Mouse (Mus musculus): ENCODE results near the gene H2-DMb2.
A peak's percentile ranks its signal among the peaks of the same experiment; 100 is the strongest.

The H2-DMb2 gene

DNA sequence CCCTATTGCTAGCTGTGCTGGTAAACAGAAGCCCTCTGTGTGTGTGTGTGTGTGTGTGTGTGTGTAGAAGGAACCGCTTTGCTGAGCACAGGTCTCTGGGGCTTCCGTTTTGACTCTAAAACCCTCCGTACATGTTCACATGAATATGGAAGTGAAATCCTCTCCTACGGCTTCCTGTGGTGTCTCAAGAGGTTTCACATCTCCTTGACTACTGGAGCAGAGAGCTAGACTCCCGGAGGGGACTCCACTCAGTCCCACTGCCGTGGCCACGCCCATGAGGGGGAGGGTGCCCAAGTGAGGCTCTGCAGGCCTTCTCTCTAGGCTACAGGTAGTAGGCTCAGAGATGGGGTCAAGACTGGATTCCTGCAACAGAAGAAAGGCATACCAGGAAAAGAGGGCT is at the start of gene H2-DMb2:
H2-DMb2 (plus strand) TSS at position 275 of the 400 bp plus-strand sequence.
- no peak for DNase-seq (ENCODE audit: low read depth, low spot score)

GRCm38 (mm10) chr17:34094283-34095035 is 48.6 kb upstream of the H2-DMb2 start:
- DNase-seq (ENCODE audit: low read depth, low spot score) = no peak

DNA sequence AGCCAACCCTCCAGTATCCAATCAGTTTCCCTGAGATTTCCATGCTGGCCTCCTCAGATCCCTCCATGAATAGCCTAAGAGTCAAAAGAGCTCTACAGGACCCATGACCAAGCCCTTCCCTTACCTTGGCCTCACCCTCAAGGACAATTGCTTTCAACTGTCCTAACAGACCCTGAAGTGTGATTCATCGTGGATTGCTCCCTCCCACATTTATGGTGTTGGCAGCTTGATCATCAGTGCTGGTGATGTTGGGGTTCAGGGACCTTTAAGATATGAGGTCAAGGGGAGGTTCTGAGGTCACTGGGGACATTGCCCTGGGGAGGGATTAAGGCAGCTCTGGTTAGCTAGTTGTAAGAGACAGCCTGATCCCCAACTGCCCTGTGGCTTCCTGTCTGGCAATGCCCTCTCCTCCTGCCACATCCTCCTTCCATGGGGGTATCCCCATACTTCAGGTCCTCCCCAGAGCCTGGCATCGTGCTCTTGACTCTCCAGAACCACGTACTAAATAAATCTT is 46.6 kb upstream of the H2-DMb2 start:
- no peak for DNase-seq (ENCODE audit: low read depth, low spot score)

- DNase-seq (ENCODE audit: low read depth, low spot score) = no peak
These were observed 45.8 kb upstream of the H2-DMb2 start for GRCm38 (mm10) chr17:34097272-34097671.

GRCm38 (mm10) chr17:34098709-34099479 is 44.2 kb upstream of the H2-DMb2 start:
- no peak for DNase-seq (ENCODE audit: low read depth, low spot score)

DNA sequence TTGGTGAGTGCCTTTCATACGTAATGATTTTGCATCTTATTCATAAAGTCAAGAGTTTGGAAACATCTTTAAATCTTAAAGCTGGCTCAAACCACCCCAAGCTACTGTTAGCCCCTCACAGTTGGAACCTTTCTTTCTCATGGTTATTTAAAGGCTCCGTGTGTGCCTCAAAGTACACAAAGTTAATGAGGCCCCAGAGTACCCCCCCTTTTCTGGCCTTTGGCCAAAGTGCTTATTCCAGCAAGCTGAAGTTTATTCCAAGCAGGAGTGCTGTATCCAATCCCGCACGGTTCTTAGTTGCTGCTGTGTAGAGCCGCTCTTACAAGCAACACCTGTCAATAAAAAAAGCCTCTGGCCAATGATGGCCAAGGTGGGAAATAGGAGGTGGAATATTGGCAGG is 43.6 kb upstream of the H2-DMb2 start:
- DNase-seq (ENCODE audit: low read depth, low spot score) = no peak

GRCm38 (mm10) chr17:34101185-34101584 is 41.9 kb upstream of the H2-DMb2 start:
- no peak for DNase-seq (ENCODE audit: low read depth, low spot score)

- DNase-seq (ENCODE audit: low read depth, low spot score) = peak; percentile 80
These were observed 41.5 kb upstream of the H2-DMb2 start for GRCm38 (mm10) chr17:34101604-34102032.

DNA sequence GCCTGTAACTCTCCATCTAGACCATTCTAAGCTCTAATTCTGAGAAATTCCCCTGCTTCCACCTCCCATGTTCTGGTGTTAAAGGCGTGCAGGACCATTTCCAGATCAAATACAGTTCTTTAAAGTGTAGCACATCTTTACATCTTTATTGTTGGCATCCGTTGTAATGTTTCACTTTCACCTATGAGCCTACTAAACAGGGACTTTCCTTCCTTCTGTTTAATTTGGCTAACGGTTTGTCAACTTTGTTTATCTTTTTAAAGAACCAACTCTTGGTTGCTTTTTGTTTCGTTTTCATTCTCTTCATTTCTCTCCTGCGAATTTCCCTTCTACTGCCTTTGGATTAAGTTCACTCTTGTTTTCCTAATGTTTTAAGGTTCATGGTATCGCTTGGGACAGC is 40.3 kb upstream of the H2-DMb2 start:
- no peak for DNase-seq (ENCODE audit: low read depth, low spot score)

- DNase-seq (ENCODE audit: low read depth, low spot score) = no peak
These were observed 38.3 kb upstream of the H2-DMb2 start for GRCm38 (mm10) chr17:34104804-34105203.

- DNase-seq (ENCODE audit: low read depth, low spot score) = no peak
These were observed 36.6 kb upstream of the H2-DMb2 start for GRCm38 (mm10) chr17:34106555-34106954.

DNA sequence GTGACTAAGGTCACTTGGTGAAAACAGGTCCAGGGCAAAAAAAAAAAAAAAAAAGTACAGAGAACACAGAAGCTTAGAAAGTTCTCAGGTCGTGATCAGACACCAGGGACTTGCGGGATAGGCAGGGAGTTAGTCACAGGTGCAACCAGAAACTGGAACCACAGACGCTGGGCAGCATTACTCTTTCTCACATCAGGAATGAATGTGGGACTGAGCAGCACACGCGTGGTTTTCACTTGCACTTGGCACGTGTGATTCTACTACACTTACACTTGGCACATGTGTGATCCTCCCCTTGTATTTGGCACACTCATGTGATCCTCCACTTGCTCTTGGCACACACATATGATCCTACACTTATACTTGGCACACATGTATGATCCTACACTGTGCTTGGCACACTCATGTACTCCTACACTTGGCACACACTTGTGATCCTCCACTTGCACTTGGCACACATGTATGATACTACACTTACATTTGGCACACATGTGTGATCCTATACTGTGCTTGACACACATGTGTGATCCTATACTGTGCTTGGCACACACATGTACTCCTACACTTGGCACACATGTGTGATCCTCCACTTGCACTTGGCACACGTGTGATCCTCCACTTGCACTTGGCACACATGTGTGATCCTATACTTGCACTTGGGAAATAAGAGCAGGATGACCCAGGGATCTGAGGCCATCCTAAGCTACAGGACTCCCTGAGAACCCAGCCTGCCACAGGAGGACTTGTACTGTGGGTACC is 35.8 kb upstream of the H2-DMb2 start:
- DNase-seq (ENCODE audit: low read depth, low spot score) = no peak

DNA sequence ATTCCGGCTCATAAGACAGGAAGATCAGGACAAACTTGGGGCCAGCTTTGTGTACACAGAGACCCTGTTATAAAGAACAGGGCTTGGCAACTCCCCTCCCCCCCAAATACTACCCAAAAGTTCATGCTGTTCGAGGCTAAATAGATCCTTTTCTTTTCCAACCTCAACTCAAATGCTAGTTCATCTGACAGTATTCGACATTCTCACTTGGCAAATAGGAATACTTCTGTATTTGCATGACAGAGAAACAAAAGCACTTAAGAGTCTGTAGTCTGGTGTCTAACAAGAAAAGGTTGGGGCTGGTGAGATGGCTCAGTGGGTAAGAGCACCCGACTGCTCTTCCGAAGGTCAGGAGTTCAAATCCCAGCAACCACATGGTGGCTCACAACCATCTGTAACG is 34.6 kb upstream of the H2-DMb2 start:
- no peak for DNase-seq (ENCODE audit: low read depth, low spot score)

DNA sequence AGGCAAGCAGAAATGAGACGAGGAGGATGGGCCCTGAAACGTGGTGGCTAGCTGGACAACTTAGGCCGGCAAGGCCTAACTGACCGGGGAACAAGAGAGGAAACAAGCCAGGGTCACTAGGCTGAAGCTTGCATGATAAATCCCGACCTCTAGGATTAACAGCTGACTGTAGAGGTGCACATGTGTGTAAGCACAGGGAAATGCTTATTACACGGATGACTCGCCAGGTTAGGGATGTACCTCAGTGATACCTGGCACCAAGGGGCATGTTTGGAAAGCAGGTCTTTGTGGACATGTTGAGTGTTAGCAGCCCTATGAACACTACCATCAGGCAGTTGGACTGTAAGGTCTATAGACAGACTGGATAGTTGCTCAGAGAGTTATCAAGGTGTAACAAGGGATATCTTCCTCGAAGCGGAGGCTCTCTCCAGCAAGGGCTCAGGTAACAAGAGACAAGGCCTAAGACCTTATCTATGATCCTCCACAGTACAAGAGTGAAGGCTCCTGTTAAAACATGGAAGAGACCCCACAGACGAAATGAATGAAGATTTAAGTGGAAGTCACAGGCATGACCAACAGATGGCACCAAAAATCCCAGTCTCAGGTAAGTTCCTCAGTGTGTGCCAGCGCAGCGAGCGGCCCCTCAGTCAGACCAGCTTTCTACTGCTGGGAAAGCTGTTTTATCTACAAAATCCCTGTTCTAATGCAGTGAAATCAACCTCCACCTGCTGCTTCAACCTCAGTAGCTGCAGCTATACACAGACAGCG is 33.9 kb upstream of the H2-DMb2 start:
- DNase-seq (ENCODE audit: low read depth, low spot score) = no peak

DNA sequence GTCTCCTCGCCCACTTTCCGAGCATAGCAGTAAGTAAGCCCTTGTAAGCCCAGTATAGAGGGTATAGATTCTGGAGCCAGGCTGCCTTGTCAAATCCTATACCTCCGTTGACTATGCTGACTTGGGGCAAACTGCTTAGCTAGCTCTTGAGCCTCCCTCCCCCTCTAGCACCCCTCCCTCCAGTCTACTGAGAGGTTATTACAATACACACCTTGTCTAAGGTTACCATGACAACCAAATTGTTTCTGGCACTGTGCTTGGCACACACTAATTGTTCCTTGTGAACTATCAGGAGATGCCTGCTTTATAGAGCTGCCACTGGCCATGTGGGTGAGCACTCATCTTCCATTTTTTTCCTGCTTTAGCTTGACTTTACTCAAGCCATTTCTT is 33.3 kb upstream of the H2-DMb2 start:
- no peak for DNase-seq (ENCODE audit: low read depth, low spot score)

- DNase-seq (ENCODE audit: low read depth, low spot score) = no peak
These were observed 32.8 kb upstream of the H2-DMb2 start for GRCm38 (mm10) chr17:34110309-34110708.

GRCm38 (mm10) chr17:34114114-34114513 is 29.0 kb upstream of the H2-DMb2 start:
- no peak for DNase-seq (ENCODE audit: low read depth, low spot score)

GRCm38 (mm10) chr17:34116736-34117370 is 26.3 kb upstream of the H2-DMb2 start:
- no peak for DNase-seq (ENCODE audit: low read depth, low spot score)

DNA sequence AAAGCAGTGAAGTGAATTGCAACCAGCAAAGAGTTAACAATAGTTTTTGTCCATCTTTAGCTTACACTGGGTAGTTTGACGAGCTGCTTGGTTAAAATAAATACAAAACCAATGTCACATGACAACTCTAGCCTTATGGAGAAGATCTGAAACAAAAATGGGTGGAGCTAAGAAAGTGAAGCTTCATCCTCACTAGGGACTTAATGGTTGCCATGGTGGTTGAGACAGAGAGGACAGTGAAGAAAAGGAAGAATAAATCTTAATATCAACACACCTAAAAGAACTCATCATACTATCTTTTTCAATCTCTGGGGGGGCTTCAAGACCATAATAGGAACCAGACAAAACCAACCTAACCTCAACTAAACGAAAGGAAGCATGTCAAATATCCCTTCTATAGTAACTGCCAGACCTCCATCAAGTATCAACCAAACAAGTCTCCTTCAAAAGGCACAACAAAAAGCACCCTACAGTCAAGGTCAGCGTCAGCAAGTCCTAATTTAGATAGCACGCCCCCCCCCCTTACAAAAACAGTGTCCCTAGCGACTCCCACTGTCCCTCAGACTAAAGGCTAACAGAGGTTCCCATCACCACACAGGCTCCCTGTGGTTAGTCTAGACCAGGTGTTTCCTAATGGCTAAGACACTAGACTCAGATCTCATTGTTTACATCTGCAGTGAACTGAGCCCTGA is 25.5 kb upstream of the H2-DMb2 start:
- no peak for DNase-seq (ENCODE audit: low read depth, low spot score)
